Mouse (Mus musculus): ENCODE results near the gene Dhx30.

Dhx30 gene

DNA sequence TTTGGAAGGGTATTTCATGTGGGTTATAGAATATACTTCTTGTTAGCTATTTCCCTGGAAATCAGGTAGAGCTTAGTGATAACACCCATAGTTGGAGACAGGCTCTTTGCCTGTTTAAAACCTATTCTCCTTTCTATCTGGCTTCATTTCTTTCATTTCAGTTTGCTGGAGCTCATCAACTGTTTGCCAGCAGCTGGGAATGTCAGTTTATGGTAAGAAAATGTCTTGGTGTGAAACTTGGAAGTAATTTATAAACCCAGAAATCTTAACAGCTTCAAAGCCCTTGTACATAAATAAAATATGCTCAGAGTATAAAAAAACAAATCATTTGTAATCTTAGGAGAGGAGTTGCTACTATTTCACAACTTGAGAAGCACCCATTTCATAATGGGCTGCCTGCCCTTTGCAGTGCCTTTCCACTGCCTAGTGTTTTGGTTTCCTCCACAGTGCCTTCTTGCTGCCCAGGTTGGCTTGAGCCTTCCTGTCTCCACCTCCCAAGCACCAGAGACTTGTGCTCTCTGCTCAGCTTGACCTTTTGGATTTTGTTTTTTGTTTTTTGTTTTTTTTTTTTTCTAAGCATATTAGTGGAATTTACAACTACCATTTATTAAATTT, 71.8 kb downstream of the Dhx30 start:
- DNase-seq (ENCODE audit: low read depth) = no peak

GRCm38 (mm10) chr9:110044373-110044772, 73.3 kb downstream of the Dhx30 start:
- DNase-seq (ENCODE audit: low read depth) = no peak

GRCm38 (mm10) chr9:110038485-110038884, 79.1 kb downstream of the Dhx30 start:
- no peak for DNase-seq (ENCODE audit: low read depth)

DNA sequence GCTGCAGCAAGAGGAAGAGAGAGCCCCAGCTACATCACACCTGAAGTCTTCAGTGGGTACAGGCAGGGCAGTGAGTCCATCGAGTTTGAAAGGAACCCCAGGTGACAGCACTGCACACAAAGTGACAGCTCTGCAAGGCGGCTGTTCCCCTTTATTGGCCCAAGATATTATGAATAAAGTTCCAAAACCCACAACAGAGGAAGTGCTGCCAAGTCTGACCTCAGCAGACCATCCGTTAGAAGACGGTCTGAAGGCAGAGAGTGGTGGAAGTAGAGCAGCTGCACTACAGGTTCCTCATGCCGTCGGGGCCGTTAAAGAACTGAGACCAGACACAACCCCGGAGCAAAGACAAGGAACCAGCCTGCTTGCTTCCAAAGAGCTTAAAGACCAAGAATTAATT, 79.7 kb downstream of the Dhx30 start:
- DNase-seq (ENCODE audit: low read depth) = no peak

GRCm38 (mm10) chr9:110035091-110035490, 82.5 kb downstream of the Dhx30 start:
- no peak for DNase-seq (ENCODE audit: low read depth)
